Mouse (Mus musculus) heart, postnatal 10 days (tissue): ENCODE measurements at regions not wholly inside any gene's neighbourhood (a gene's known extent, or its start where the extent isn't known, plus 50 kb on each side); places are given as distances from the start of the nearest gene placed in this dataset.

Experiments
- DNase-seq, 2 experiments: peaks; one replicate each; pipeline ENCODE4 v3.0.0; 2021
- intact Hi-C: fragments of 180-260 bp; cut with DNase I; formaldehyde crosslinking; loops from one replicate; pipeline ENCODE4 v1.15.1; 2025

DNA sequence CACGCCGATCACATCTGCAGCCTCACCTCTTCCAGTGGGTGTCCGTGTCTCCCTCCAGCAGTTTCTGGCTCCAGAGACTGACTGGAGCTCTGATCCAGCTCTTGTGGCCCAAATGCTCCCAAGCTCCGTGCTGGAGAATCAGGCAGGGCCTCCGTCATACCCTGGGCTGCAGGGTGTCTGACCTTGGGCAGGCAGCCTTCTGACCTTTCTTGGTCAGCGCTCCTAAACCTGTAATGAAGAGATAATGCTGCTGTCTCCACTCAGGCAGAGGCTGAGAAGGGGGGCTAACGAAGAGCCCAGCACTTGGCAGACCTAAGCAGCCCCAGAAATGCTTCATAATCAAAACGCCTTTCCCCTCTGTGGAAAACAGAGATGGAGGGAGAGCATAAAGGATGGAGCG is 89.9 kb upstream of the Mef2a start:
- intact Hi-C loops, result loop anchor here (1.0 to 5.0 kb wide), 2 partner anchors 40 to 220 kb away; no protein-coding TSS in a partner anchor
- DNase-seq, result peak; percentile 52

DNA sequence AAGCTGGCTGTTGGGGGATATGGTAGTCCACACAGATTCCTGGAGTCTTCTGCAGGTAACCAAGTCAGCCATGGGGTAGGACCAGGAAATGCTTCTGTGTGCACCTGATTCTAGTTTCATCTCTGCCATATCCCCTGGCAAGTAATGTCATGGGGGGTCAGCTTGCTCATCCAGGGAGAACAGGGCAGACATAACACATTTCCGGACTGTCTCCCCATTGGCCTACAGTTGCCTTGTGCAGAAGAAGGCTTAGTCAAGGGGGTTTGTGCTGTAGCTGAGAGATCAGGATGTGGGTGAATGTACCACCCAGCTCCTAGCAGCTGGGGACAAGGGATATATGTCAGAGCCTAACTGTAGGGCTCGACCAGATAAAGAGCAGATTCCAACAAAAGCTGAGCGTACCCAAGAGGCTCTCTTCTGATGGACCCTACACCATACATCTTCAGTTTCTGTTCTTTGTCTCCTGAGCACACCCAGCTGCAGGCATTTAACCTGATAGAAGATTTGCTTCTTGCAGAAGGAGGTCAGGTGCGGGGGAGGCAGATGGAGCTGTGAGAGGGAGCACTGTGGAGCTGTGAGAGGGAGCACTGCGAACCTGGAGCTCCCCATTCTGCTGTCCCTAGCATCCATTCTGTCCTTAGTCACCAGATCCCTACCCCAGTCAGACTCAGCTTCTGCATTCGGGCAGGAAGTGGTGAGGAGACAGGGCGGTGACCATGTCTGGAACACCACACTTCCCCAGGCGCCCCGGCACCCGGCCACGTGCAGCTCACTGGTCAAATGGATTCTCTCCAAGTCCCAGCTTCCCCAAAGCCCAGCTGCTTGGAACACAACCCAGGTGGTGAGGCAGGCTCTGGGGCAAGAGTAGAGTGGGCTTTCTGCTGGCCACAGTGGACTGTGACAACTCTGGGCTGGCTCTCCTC is 88.9 kb upstream of the Mef2a start:
- DNase-seq, result peak; percentile 91 to 92
- intact Hi-C loops, result loop anchor here (1.0 to 5.0 kb wide), 3 partner anchors 39 to 219 kb away; partner anchors contain the start of gene Mef2a

- intact Hi-C loops, result loop anchor here (2.0 to 5.0 kb wide), 2 partner anchors 87 to 218 kb away; partner anchors contain the start of gene Mef2a
- peak; percentile 59 to 61 for DNase-seq
Measured at GRCm38 (mm10) chr7:67459810-67460209, 87.2 kb upstream of the Mef2a start.

- DNase-seq, result no peak
- intact Hi-C loops, result no loop called here
Measured at GRCm38 (mm10) chr7:67459209-67459608, 86.6 kb upstream of the Mef2a start.

DNA sequence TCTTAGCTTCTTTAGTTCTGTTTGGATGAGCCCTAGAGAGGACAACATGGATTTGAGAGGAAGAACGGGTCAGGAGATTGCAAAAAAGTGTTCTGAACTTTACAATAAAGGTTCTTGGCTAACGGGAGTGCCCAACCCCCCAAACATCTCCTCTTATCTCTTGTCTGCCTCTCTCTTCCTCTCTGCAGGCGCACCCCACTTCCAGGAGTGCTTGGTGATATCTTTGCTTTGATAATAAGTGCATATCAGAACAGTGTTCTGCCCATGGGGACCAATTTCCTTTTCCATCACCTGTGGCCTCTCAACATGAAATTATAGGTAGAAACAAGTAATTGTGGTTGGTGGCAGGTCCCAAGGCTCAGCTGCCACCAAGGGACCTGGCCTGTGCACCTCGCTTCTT is 86.0 kb upstream of the Mef2a start:
- intact Hi-C loops, result no loop called here

GRCm38 (mm10) chr7:67457898-67458297 is 85.2 kb upstream of the Mef2a start:
- no peak for DNase-seq
- intact Hi-C loops, result no loop called here

More for the DNA sequence above, 86.0 kb upstream of the Mef2a start:
- DNase-seq, result no peak

DNA sequence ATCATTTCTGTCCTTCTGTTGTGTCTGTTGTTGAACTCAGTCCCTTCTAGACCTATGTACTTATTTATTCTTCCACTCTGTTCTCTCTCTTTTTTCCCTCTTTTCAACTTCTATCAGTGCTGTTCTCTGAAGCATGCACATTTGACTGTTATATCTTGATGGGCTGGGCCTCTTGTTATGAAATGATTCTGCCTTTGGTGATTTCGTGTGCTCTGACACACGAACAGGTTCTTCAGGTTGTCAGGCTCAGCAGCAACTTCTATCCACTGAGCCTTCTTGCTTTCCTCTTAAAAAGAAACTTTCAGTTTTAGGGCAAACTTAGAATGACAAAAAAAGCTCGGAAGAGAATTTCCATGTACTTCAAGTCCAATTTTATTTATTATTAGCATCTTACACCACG is 83.4 kb upstream of the Mef2a start:
- no peak for DNase-seq
- intact Hi-C loops, result no loop called here

DNA sequence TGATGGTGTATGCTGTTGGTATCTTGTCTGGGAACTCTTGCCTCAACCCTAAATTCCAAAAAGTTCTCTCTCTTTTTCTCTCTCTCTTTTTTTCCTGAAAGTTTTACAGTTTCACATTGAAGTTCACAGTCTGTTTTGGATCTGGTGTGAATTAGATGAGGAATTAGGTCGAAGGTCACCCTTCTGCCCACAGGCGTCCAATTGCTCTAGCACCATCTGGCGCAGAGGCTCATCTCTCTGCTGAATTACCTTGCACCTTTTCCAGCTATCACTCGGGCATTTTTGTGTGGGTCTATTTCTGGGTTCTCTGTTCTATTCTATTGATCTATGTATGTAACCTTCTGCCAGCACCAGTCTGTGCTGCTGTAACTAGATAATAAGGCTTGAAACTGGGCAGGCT is 81.8 kb upstream of the Mef2a start:
- peak in 1 of 2 experiments; percentile 40 for DNase-seq
- intact Hi-C loops, result loop anchor here (5.0 kb wide), 1 partner anchor 178 kb away; no protein-coding TSS in a partner anchor

DNA sequence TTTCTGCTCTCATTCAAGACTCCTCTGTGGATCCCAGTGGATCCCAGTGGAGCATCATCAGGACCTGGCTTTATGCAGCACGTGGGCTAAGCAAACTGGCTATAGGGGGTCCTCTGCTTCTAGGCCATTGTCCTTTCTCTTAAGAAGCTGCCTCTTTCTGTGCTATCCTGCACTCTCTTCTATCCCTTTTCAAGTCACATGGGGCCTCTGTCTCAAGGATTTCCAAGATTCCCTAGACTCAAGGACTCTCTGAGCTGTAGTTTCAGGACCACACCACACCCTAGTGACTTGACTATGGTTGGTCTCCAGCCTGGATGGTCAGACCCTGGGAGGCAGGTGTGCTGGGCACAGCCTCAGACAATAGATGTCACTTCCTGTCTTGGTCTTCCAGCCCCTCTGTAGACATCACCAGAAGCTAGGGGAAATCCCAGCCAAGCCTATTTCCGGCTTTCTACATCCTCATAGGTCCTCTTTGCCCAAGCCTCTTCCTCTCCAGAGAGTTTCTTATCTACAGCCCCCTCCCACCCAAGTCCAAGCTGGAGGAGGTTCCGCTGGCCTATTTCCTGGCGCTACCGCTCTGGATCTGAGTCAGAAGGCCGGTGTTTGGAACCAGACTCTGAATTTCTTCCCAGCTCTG is 78.6 kb upstream of the Mef2a start:
- peak; percentile 74 to 75 for DNase-seq
- intact Hi-C loops, result loop anchor here (5.0 kb wide), 1 partner anchor 181 kb away; no protein-coding TSS in a partner anchor

- DNase-seq, result peak; percentile 85 to 86
- intact Hi-C loops, result no loop called here
Measured at GRCm38 (mm10) chr7:67446606-67447005, 73.9 kb upstream of the Mef2a start.

GRCm38 (mm10) chr7:67445203-67446041 is 72.8 kb upstream of the Mef2a start:
- peak in 1 of 2 experiments; percentile 44 for DNase-seq

GRCm38 (mm10) chr7:67444523-67444942 is 71.9 kb upstream of the Mef2a start:
- intact Hi-C loops, result no loop called here
- peak in 1 of 2 experiments; percentile 40 for DNase-seq

More at GRCm38 (mm10) chr7:67445203-67446041, 72.8 kb upstream of the Mef2a start:
- intact Hi-C loops, result no loop called here

- intact Hi-C loops, result no loop called here
- no peak for DNase-seq
Measured at GRCm38 (mm10) chr7:67443666-67444065, 71.0 kb upstream of the Mef2a start.

DNA sequence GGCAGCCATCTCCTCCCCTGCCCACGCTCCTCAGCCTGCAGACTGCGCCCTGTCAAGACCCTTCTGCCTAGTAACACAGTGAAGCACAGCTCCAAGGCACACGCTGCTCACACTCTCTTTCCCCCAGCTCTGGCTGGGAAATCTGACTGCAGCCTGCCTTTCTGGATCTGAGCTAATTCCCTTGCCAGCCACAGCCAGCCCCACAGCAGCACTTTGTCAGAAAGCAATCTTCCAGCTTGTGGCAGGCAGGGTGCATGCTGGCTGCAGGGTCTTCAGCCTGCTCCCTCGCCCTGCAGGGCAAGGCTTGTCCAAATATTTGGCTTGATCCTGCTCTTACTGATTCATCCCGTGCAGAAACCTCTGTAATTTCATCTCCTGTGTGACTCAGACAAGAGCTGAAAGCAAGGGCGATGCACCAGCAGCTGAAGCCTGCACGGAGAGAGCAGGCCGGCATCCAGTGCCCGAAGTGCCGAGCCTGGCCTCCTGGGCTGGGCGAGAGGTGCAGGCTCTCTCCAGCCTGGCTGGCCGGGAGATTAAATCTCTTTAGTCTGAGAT is 70.4 kb upstream of the Mef2a start:
- intact Hi-C loops, result no loop called here
- peak in 1 of 2 experiments; percentile 55 for DNase-seq

DNA sequence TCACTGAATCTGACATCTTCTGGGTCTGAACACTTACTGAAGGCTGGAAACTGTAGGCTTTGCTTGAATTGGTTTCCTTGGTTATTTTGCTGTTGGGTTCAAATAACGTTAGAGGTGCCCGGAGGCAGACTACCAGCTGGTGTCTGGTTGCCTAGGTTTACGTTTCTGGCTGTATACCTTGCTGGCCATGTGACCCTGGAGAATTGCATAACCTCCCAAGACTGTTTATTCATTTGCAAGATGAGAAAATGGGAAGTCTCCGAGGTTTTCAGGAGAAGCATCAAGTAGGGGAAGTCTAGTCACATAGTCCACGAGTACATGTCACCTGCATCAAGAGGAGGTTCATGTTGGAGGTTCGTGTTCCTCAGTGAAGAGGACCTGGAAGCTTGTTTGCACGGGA is 69.6 kb upstream of the Mef2a start:
- no peak for DNase-seq
- intact Hi-C loops, result no loop called here

DNA sequence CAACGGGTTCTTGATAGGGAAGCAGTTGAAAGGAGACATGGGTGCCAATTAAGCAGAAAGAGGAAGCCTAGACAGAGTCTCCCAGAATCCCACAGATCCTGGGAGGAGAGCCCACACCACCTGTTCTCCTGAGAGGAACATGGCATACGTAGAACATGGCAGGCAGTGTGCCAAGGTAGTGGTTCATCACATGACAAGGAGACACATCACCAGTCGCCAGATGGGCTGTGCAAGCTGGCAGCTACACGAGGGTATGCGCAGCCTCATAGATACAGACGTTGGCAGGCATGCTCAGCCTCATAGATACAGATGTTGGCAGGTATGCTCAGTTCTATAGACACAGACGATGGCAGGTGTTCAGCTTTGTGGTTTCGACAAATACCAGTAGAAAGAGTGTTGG is 68.1 kb upstream of the Mef2a start:
- DNase-seq, result no peak
- intact Hi-C loops, result no loop called here

- intact Hi-C loops, result loop anchor here (2.0 kb wide), 1 partner anchor 15 kb away; no protein-coding TSS in a partner anchor
- DNase-seq, result no peak
Measured at GRCm38 (mm10) chr7:67437216-67438006, 64.8 kb upstream of the Mef2a start.

DNA sequence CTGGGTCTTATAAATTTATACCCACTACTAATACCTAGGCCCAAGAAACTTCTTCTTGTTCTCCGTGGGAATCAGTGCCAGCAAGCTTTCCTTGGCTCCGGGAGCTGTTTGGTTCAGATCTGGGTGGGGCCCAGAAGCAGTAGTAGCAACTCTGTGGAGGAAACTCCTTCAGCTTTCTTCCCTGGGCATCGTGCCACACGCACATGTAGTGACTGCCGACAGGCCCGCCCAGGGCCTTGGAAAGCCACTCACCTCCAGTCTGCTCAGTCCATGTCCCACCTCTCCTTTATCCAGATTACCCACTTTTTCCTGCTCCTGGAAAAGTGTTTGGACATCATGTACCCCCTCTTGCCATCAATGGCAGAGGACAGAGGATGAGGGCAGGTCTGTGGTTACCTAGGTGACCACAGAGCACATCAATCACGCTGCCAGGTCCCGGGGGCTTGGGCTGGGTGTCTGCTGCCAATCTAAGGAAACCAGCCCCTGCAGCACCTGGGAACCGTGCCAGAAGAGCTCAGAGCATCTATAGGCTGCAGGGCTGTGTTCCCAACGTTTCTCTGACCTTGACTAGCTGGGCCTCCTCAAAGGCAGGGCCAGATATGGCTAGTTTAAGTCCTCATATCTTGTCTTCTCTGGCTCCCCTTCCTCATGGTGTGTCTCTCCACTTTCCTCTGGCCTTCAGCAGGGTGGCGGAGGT is 63.1 kb upstream of the Mef2a start:
- intact Hi-C loops, result no loop called here

DNA sequence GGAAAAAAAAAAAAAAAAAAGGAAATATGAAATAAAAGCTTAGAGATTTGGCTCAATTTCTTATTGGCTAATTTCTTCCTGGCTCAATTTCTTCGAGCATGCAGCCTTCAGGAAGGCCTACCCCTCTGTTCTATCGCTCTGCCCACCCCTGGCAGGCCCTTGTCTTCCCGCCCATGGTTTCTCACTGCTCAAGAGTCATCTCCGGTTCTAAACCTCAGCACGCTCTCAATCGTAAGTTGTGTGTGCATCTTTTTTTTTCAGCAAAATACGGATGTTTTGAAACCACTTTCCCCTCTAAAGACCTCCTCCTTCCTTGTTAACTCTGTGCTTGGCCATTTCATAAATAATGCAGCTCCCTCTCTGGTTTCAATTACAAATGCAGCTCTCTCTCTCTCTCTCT is 58.3 kb upstream of the Mef2a start:
- DNase-seq, result no peak
- intact Hi-C loops, result no loop called here

More for the DNA sequence above, 63.1 kb upstream of the Mef2a start:
- DNase-seq, result peak in 1 of 2 experiments; percentile 59
